Mouse (Mus musculus) mesoderm, embryonic 11.5 days (tissue): Measurements from ENCODE around the gene Usp3.

Experiments used
- DNase-seq: peaks from one replicate; pipeline ENCODE4 v3.0.0-alpha.2; 2012; ENCODE audit warnings: low read depth, low spot score

Usp3 gene

GRCm38 (mm10) chr9:66603907-66604306 is 11.0 kb upstream of the Usp3 start:
- DNase-seq: no peak

- no peak for DNase-seq
Observed at GRCm38 (mm10) chr9:66601006-66601405, 8.1 kb upstream of the Usp3 start.

- DNase-seq: no peak
Observed at GRCm38 (mm10) chr9:66600551-66600950, 7.6 kb upstream of the Usp3 start.

- DNase-seq: peak; percentile 66
Observed at GRCm38 (mm10) chr9:66599577-66599976, 6.6 kb upstream of the Usp3 start.

- no peak for DNase-seq
Observed at GRCm38 (mm10) chr9:66598636-66599035, 5.7 kb upstream of the Usp3 start.

GRCm38 (mm10) chr9:66597480-66598215 is 4.7 kb upstream of the Usp3 start:
- no peak for DNase-seq

GRCm38 (mm10) chr9:66597076-66597475 is 4.1 kb upstream of the Usp3 start:
- no peak for DNase-seq

- no peak for DNase-seq
Observed at GRCm38 (mm10) chr9:66595722-66596675, 3.1 kb upstream of the Usp3 start.

GRCm38 (mm10) chr9:66594061-66594460 is 1.1 kb upstream of the Usp3 start:
- no peak for DNase-seq

GRCm38 (mm10) chr9:66593613-66593969 is 649 bp upstream of the Usp3 start:
- DNase-seq: no peak

GRCm38 (mm10) chr9:66591851-66592645 is 894 bp downstream of the Usp3 start:
- peak; percentile 56 for DNase-seq

GRCm38 (mm10) chr9:66590051-66590450 is 2.9 kb downstream of the Usp3 start:
- no peak for DNase-seq

GRCm38 (mm10) chr9:66587016-66587415 is 5.9 kb downstream of the Usp3 start:
- no peak for DNase-seq

- no peak for DNase-seq
Observed at GRCm38 (mm10) chr9:66586533-66586932, 6.4 kb downstream of the Usp3 start.

GRCm38 (mm10) chr9:66585191-66585590 is 7.8 kb downstream of the Usp3 start:
- no peak for DNase-seq

GRCm38 (mm10) chr9:66584176-66584575 is 8.8 kb downstream of the Usp3 start:
- no peak for DNase-seq

- DNase-seq: no peak
Observed at GRCm38 (mm10) chr9:66583244-66583643, 9.7 kb downstream of the Usp3 start.

- DNase-seq: no peak
Observed at GRCm38 (mm10) chr9:66581694-66582093, 11.2 kb downstream of the Usp3 start.

- no peak for DNase-seq
Observed at GRCm38 (mm10) chr9:66580722-66581121, 12.2 kb downstream of the Usp3 start.

- DNase-seq: no peak
Observed at GRCm38 (mm10) chr9:66575878-66576238, 17.1 kb downstream of the Usp3 start.

GRCm38 (mm10) chr9:66575041-66575877 is 17.7 kb downstream of the Usp3 start:
- no peak for DNase-seq
